Comparison of ENCODE assay signal across 25 mouse cellular contexts in the genomic region with DNA sequence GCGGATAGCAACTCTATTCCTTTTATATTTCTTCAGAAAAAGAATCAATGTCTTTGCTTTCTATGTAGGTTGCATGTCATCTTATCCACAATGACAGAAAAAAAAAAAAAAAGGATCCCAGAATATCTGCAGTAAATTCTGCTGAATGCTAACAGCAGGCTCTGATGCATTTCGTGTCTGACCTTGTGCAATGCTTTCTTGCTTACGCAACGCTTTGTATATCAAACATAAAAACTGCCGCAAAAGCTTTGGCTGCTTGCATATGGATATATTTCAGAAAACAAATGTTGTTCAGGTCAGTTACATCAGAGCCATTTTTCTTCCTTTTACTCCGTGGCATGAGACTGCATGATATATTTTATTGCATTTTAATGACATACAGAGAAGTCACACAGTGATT.
DNase-seq lines count a peak whose midpoint lies in the region; ATAC-seq and TF ChIP-seq lines count a peak whose summit lies in the region.
"Had no signal": no experiment of that assay in that cellular context is flagged by ENCODE, and none has a peak within 500 bp of the region (broad histone marks: within the 10 kb centered on the region; RNA-seq: fewer than 3 reads in every experiment).

No protein-coding gene starts in this region.

- H3ac ChIP-seq in myocyte (ENCODE audit: control insufficient read depth, insufficient read length) = no peak overlapping the region

- no peaks in the 10 kb centered on the region for H3K27me3 ChIP-seq in lung, embryonic 14.5 days (ENCODE audit: insufficient read depth, low read length)
- H3K27me3 ChIP-seq in neural tube, embryonic 14.5 days (ENCODE audit: control insufficient read depth, insufficient read depth, low read length) = no peaks in the 10 kb centered on the region
- H3K27me3 ChIP-seq in myocyte (ENCODE audit: control insufficient read depth, insufficient read depth, insufficient read length) = no peaks in the 10 kb centered on the region
- no peaks in the 10 kb centered on the region for H3K27me3 ChIP-seq in midbrain, embryonic 10.5 days (ENCODE audit: low read depth, poor library complexity, severe bottlenecking)
- H3K27me3 ChIP-seq: embryonic facial prominence, embryonic 12.5 days; embryonic facial prominence, embryonic 15.5 days; forebrain, embryonic 12.5 days; forebrain, embryonic 15.5 days; heart, embryonic 13.5 days; hindbrain, embryonic 15.5 days had no signal

- no peak for ATAC-seq in lung, embryonic 14.5 days (ENCODE audit: insufficient read depth)
- no peak for ATAC-seq in neural tube, embryonic 14.5 days (ENCODE audit: low read depth)
- ATAC-seq: activated CD4-positive, CD25-positive, alpha-beta regulatory T cell, adult 4 months; CD4-positive, CD25-positive, alpha-beta regulatory T cell, adult 4 months; forebrain, embryonic 15.5 days had no signal

- no peaks in the 10 kb centered on the region for H3K9me3 ChIP-seq in lung, embryonic 14.5 days (ENCODE audit: low read depth, low read length)
- no peaks in the 10 kb centered on the region for H3K9me3 ChIP-seq in neural tube, embryonic 14.5 days (ENCODE audit: control insufficient read depth, low read length)
- H3K9me3 ChIP-seq in midbrain, embryonic 10.5 days (replicated peaks) = no peaks in the 10 kb centered on the region
- H3K9me3 ChIP-seq: embryonic facial prominence, embryonic 12.5 days; embryonic facial prominence, embryonic 15.5 days; forebrain, embryonic 12.5 days; forebrain, embryonic 15.5 days; heart, embryonic 10.5 days; heart, embryonic 13.5 days; hindbrain, embryonic 15.5 days had no signal

- no peak for TF ChIP-seq CTCF in lung, embryonic 14.5 days (IDR thresholded peaks at IDR 0.05; ENCODE audit: low read depth)

- H3K79me2 ChIP-seq in myocyte (ENCODE audit: control insufficient read depth, insufficient read depth) = no peaks in the 10 kb centered on the region

- DNase-seq in lung, embryonic 14.5 days = peak; percentile 57
- no peak for DNase-seq in lung, postnatal 10 days
- DNase-seq in neural tube, embryonic 10.5 days (ENCODE audit: extremely low spot score, low spot score) = no peak
- no peak for DNase-seq in left cerebral cortex, adult 11 months (ENCODE audit: low spot score)
- DNase-seq in midbrain, embryonic 10.5 days (ENCODE audit: low spot score) = no peak
- DNase-seq: adrenal gland, adult 8-10 months; adrenal gland, postnatal 25 days; cerebellum, adult 18-20 months; cerebellum, adult 9-11 months; cerebellum, postnatal 25 days; gastrocnemius, postnatal 25 days; heart, adult 2 months; heart, postnatal 14 days; heart, postnatal 4 days had no signal

- TF ChIP-seq POLR2A in myocyte (IDR thresholded peaks at IDR 0.05; ENCODE audit: insufficient read length, low read depth) = no peak

- H3K4me3 ChIP-seq in lung, embryonic 14.5 days (ENCODE audit: low read depth, low read length) = no peak overlapping the region
- no peak overlapping the region for H3K4me3 ChIP-seq in neural tube, embryonic 14.5 days (ENCODE audit: low read depth, low read length)
- H3K4me3 ChIP-seq in myocyte = no peak overlapping the region
- no peak overlapping the region for H3K4me3 ChIP-seq in midbrain, embryonic 10.5 days
- H3K4me3 ChIP-seq: embryonic facial prominence, embryonic 12.5 days; embryonic facial prominence, embryonic 15.5 days; forebrain, embryonic 12.5 days; forebrain, embryonic 15.5 days; heart, adult 2 months; heart, embryonic 10.5 days; heart, embryonic 13.5 days; hindbrain, embryonic 15.5 days had no signal

- H3K9ac ChIP-seq in lung, embryonic 14.5 days = no peak overlapping the region
- no peak overlapping the region for H3K9ac ChIP-seq in neural tube, embryonic 14.5 days (replicated peaks; ENCODE audit: low read depth, low read length)
- H3K9ac ChIP-seq: embryonic facial prominence, embryonic 12.5 days; embryonic facial prominence, embryonic 15.5 days; forebrain, embryonic 12.5 days; forebrain, embryonic 15.5 days; heart, embryonic 13.5 days; hindbrain, embryonic 15.5 days had no signal

- WGBS in lung, embryonic 14.5 days = 68% methylated on average over 6 of the region's 6 CpGs
- WGBS in neural tube, embryonic 14.5 days = 56% methylated on average over 6 of the region's 6 CpGs
- 90% methylated on average over 6 of the region's 6 CpGs for WGBS in midbrain, embryonic 10.5 days

- no peaks in the 10 kb centered on the region for H3K36me3 ChIP-seq in lung, embryonic 14.5 days (ENCODE audit: insufficient read depth)
- no peaks in the 10 kb centered on the region for H3K36me3 ChIP-seq in neural tube, embryonic 14.5 days (ENCODE audit: control insufficient read depth, insufficient read depth, low read length)
- H3K36me3 ChIP-seq in myocyte (ENCODE audit: control insufficient read depth, insufficient read depth) = no peaks in the 10 kb centered on the region
- no peaks in the 10 kb centered on the region for H3K36me3 ChIP-seq in midbrain, embryonic 10.5 days
- H3K36me3 ChIP-seq: embryonic facial prominence, embryonic 12.5 days; embryonic facial prominence, embryonic 15.5 days; forebrain, embryonic 12.5 days; forebrain, embryonic 15.5 days; heart, embryonic 10.5 days; heart, embryonic 13.5 days; hindbrain, embryonic 15.5 days had no signal

- H3K4me1 ChIP-seq in lung, embryonic 14.5 days (ENCODE audit: insufficient read depth) = no peaks in the 10 kb centered on the region
- H3K4me1 ChIP-seq in neural tube, embryonic 14.5 days (ENCODE audit: control insufficient read depth, insufficient read depth, low read length) = no peaks in the 10 kb centered on the region
- H3K4me1 ChIP-seq in midbrain, embryonic 10.5 days = no peaks in the 10 kb centered on the region
- H3K4me1 ChIP-seq: embryonic facial prominence, embryonic 12.5 days; embryonic facial prominence, embryonic 15.5 days; forebrain, embryonic 12.5 days; forebrain, embryonic 15.5 days; heart, embryonic 10.5 days; heart, embryonic 13.5 days; hindbrain, embryonic 15.5 days had no signal

- H3K4me2 ChIP-seq in lung, embryonic 14.5 days = no peak overlapping the region
- peak overlapping the region; percentile 8; the same call in 1 of the 2 replicates for H3K4me2 ChIP-seq in neural tube, embryonic 14.5 days (ENCODE audit: low read depth, low read length)
- no peak overlapping the region for H3K4me2 ChIP-seq in myocyte (ENCODE audit: low read depth)
- H3K4me2 ChIP-seq: embryonic facial prominence, embryonic 12.5 days; embryonic facial prominence, embryonic 15.5 days; forebrain, embryonic 12.5 days; forebrain, embryonic 15.5 days; heart, embryonic 13.5 days; hindbrain, embryonic 15.5 days had no signal

- H3K27ac ChIP-seq in lung, embryonic 14.5 days (ENCODE audit: low read depth) = no peak overlapping the region
- no peak overlapping the region for H3K27ac ChIP-seq in neural tube, embryonic 14.5 days (ENCODE audit: low read depth, low read length)
- no peak overlapping the region for H3K27ac ChIP-seq in midbrain, embryonic 10.5 days (replicated peaks)
- H3K27ac ChIP-seq: embryonic facial prominence, embryonic 12.5 days; embryonic facial prominence, embryonic 15.5 days; forebrain, embryonic 12.5 days; forebrain, embryonic 15.5 days; heart, adult 2 months; heart, embryonic 10.5 days; heart, embryonic 13.5 days; hindbrain, embryonic 15.5 days had no signal

TF ChIP-seq in myocyte, 11 proteins besides CTCF, POLR2A, EP300 and RAD21:
- no peak for TF ChIP-seq TCF3 (IDR thresholded peaks at IDR 0.05; ENCODE audit: insufficient read length, low read depth)
- TF ChIP-seq CEBPB (IDR thresholded peaks at IDR 0.05; ENCODE audit: insufficient read depth, poor library complexity, severe bottlenecking) = 0 out of 2 replicates have a peak, but pooled peaks have one; percentile 23
